Mouse (Mus musculus) ES-E14 (cell line): Measurements from ENCODE around the gene Cd5.

Source experiments
- HCFC1 ChIP-seq: IDR thresholded peaks from 2 replicates; pipeline ENCODE4 v1.6.1; 2012; ENCODE audit warnings: low read length, inconsistent platforms, borderline replicate concordance; ENCODE audit not compliant: insufficient read depth
- MAFK ChIP-seq: IDR thresholded peaks from 2 replicates; pipeline ENCODE4 v1.6.1; 2014; ENCODE audit warnings: mild to moderate bottlenecking, low read depth, low read length, inconsistent platforms; ENCODE audit not compliant: insufficient read depth
- ZNF384 ChIP-seq: IDR thresholded peaks from 2 replicates; pipeline ENCODE4 v1.6.1; 2012; ENCODE audit warnings: low read depth, low read length, inconsistent platforms

GRCm38 (mm10) chr19:10689470-10690166 lies 49.2 kb downstream of the Cd5 start:
- TF ChIP-seq ZNF384 (no peak), HCFC1 (no peak), MAFK (no peak)
